Mouse (Mus musculus) CH12.LX (cell line): ENCODE data around the gene Ahnak. TPM values are rescaled to one million over a fixed set of nuclear protein-coding genes. Genes with fewer than 3 reads are reported as not detected.

Experiments
- DNase-seq: peaks from one replicate; pipeline ENCODE4 v3.0.0-alpha.2; 2013; ENCODE audit errors: extremely low read depth
- H3K27ac ChIP-seq: 2 replicates; pipeline ENCODE4 v1.5.1; 2012; ENCODE audit warnings: low read depth, mild to moderate bottlenecking, control low read depth, moderate library complexity; ENCODE audit not compliant: insufficient read depth
- H3K27me3 ChIP-seq: replicated peaks from 2 replicates; pipeline ENCODE3; 2012; ENCODE audit warnings: inconsistent platforms
- H3K36me3 ChIP-seq, 2 experiments: replicated peaks in 1 of 2; 2 replicates each; pipeline versions ENCODE3 to v1.6.1; 2012; ENCODE audit warnings: inconsistent platforms in 1 of 2, low read length in 1 of 2, mild to moderate bottlenecking in 1 of 2, mixed read lengths in 1 of 2, moderate library complexity in 1 of 2; ENCODE audit not compliant: control insufficient read depth in 1 of 2, insufficient read depth in 1 of 2
- H3K4me1 ChIP-seq, 2 experiments: 2 replicates each; pipeline ENCODE4 v1.6.1; 2012; ENCODE audit warnings: inconsistent platforms in 1 of 2, moderate library complexity in 1 of 2; ENCODE audit not compliant: insufficient read depth in 2 of 2, control insufficient read depth in 1 of 2
- H3K4me2 ChIP-seq: 2 replicates; pipeline ENCODE4 v1.6.1; 2012; ENCODE audit warnings: low read depth, mild to moderate bottlenecking, control low read depth; ENCODE audit not compliant: poor library complexity, insufficient read depth, severe bottlenecking
- H3K4me3 ChIP-seq, 3 experiments: fragments of 150-350 bp in 1 of 3; sonication (generic) in 1 of 3; replicated peaks in 1 of 3; 2 replicates each; pipeline versions ENCODE3 to v1.5.1; 2011 to 2012; ENCODE audit warnings: low read depth in 2 of 3, low read length in 2 of 3, mild to moderate bottlenecking in 2 of 3, moderate library complexity in 2 of 3, control low read depth in 1 of 3, improper control_type of control experiment in 1 of 3, inconsistent platforms in 1 of 3, mixed read lengths in 1 of 3; ENCODE audit not compliant: poor library complexity in 1 of 3
- H3K79me2 ChIP-seq: replicated peaks from 2 replicates; pipeline ENCODE4 v1.6.1; 2012; ENCODE audit warnings: mild to moderate bottlenecking, moderate library complexity; ENCODE audit not compliant: control insufficient read depth, poor library complexity, insufficient read depth, severe bottlenecking; ENCODE audit errors: extremely low read depth
- H3K9ac ChIP-seq: 2 replicates; pipeline ENCODE4 v1.6.1; 2012; ENCODE audit warnings: low read depth, mild to moderate bottlenecking, control low read depth, moderate library complexity; ENCODE audit not compliant: insufficient read depth
- H3K9me3 ChIP-seq: replicated peaks from 2 replicates; pipeline ENCODE3; 2012; ENCODE audit warnings: low read length, inconsistent platforms, mixed read lengths
- BHLHE40 ChIP-seq: IDR thresholded peaks from 2 replicates; pipeline ENCODE4 v1.6.1; 2011; ENCODE audit warnings: mild to moderate bottlenecking, low read depth, low read length, improper control_type of control experiment
- CHD1 ChIP-seq: IDR thresholded peaks from 2 replicates; pipeline ENCODE4 v1.6.1; 2012; ENCODE audit warnings: low read depth, low read length, improper control_type of control experiment, inconsistent platforms
- CTCF ChIP-seq, 2 experiments: IDR thresholded peaks in 1 of 2; conservative IDR thresholded peaks in 1 of 2; 2 replicates each; pipeline ENCODE4 v1.5.1; 2011 to 2012; ENCODE audit warnings: low read depth in 2 of 2, low read length in 2 of 2, improper control_type of control experiment in 1 of 2, inconsistent platforms in 1 of 2, mild to moderate bottlenecking in 1 of 2, moderate library complexity in 1 of 2
- E2F4 ChIP-seq: IDR thresholded peaks from 2 replicates; pipeline ENCODE4 v1.6.1; 2011; ENCODE audit warnings: low read depth, low read length, improper control_type of control experiment; ENCODE audit not compliant: insufficient replicate concordance
- ELF1 ChIP-seq: IDR thresholded peaks from 2 replicates; pipeline ENCODE4 v1.6.1; 2014; ENCODE audit warnings: low read depth, mild to moderate bottlenecking, inconsistent platforms, low read length, improper control_type of control experiment
- EP300 ChIP-seq: IDR thresholded peaks from 2 replicates; pipeline ENCODE4 v1.6.1; 2011; ENCODE audit warnings: low read length, improper control_type of control experiment
- ETS1 ChIP-seq: conservative IDR thresholded peaks from 2 replicates; pipeline ENCODE4 v1.6.1; 2012; ENCODE audit warnings: low read depth, mild to moderate bottlenecking, inconsistent platforms, low read length, improper control_type of control experiment, moderate library complexity
- GABPA ChIP-seq: IDR thresholded peaks from 2 replicates; pipeline ENCODE4 v1.6.1; 2012; ENCODE audit warnings: low read depth, low read length, improper control_type of control experiment, inconsistent platforms; ENCODE audit not compliant: insufficient replicate concordance
- HCFC1 ChIP-seq: IDR thresholded peaks from 2 replicates; pipeline ENCODE4 v1.6.1; 2012; ENCODE audit warnings: low read depth, mild to moderate bottlenecking, inconsistent platforms, low read length, improper control_type of control experiment
- IRF4 ChIP-seq: IDR thresholded peaks from 2 replicates; pipeline ENCODE4 v1.6.1; 2014; ENCODE audit warnings: low read depth, mild to moderate bottlenecking, inconsistent platforms, low read length, improper control_type of control experiment
- MAFK ChIP-seq: IDR thresholded peaks from 2 replicates; pipeline ENCODE4 v1.6.1; 2011; ENCODE audit warnings: low read length, improper control_type of control experiment; ENCODE audit not compliant: insufficient replicate concordance
- MAX ChIP-seq: IDR thresholded peaks from 2 replicates; pipeline ENCODE4 v1.6.1; 2011; ENCODE audit warnings: low read length, improper control_type of control experiment
- MEF2A ChIP-seq: IDR thresholded peaks from 2 replicates; pipeline ENCODE4 v1.6.1; 2014; ENCODE audit warnings: low read depth, mild to moderate bottlenecking, inconsistent platforms, low read length, improper control_type of control experiment, borderline replicate concordance
- MYC ChIP-seq: IDR thresholded peaks from 2 replicates; pipeline ENCODE4 v1.6.1; 2011; ENCODE audit warnings: low read depth, mild to moderate bottlenecking, improper control_type of control experiment, low read length
- NELFE ChIP-seq: IDR thresholded peaks from 2 replicates; pipeline ENCODE4 v1.6.1; 2011; ENCODE audit warnings: low read depth, low read length, improper control_type of control experiment
- PAX5 ChIP-seq: IDR thresholded peaks from 2 replicates; pipeline ENCODE4 v1.6.1; 2012; ENCODE audit warnings: low read length, inconsistent platforms, mixed read lengths
- POLR2A ChIP-seq: IDR thresholded peaks from 2 replicates; pipeline ENCODE4 v1.6.1; 2011; ENCODE audit warnings: low read depth, mild to moderate bottlenecking, improper control_type of control experiment, low read length
- POLR2AphosphoS2 ChIP-seq: IDR thresholded peaks from 2 replicates; pipeline ENCODE4 v1.6.1; 2011; ENCODE audit warnings: low read depth, low read length, improper control_type of control experiment
- RAD21 ChIP-seq: IDR thresholded peaks from 2 replicates; pipeline ENCODE4 v1.6.1; 2011; ENCODE audit warnings: low read depth, mild to moderate bottlenecking, low read length, improper control_type of control experiment, moderate library complexity
- RCOR1 ChIP-seq: conservative IDR thresholded peaks from 2 replicates; pipeline ENCODE4 v1.6.1; 2012; ENCODE audit warnings: low read depth, mild to moderate bottlenecking, inconsistent platforms, low read length, improper control_type of control experiment
- SMC3 ChIP-seq: IDR thresholded peaks from 2 replicates; pipeline ENCODE4 v1.6.1; 2011; ENCODE audit warnings: low read depth, low read length, improper control_type of control experiment
- TCF12 ChIP-seq: IDR thresholded peaks from 2 replicates; pipeline ENCODE4 v1.6.1; 2014; ENCODE audit warnings: low read depth, mild to moderate bottlenecking, inconsistent platforms, low read length, improper control_type of control experiment
- UBTF ChIP-seq: IDR thresholded peaks from 2 replicates; pipeline ENCODE4 v1.6.1; 2012; ENCODE audit warnings: low read depth, mild to moderate bottlenecking, inconsistent platforms, low read length, improper control_type of control experiment, moderate library complexity
- USF1 ChIP-seq: IDR thresholded peaks from 2 replicates; pipeline ENCODE4 v1.6.1; 2014; ENCODE audit warnings: low read depth, mild to moderate bottlenecking, inconsistent platforms, low read length, improper control_type of control experiment
- USF2 ChIP-seq: conservative IDR thresholded peaks from 2 replicates; pipeline ENCODE4 v1.6.1; 2011; ENCODE audit warnings: low read depth, low read length, improper control_type of control experiment
- ZMIZ1 ChIP-seq: IDR thresholded peaks from 2 replicates; pipeline ENCODE4 v1.6.1; 2012; ENCODE audit warnings: low read depth, mild to moderate bottlenecking, inconsistent platforms, low read length, improper control_type of control experiment
- ZNF384 ChIP-seq: IDR thresholded peaks from 2 replicates; pipeline ENCODE4 v1.6.1; 2012; ENCODE audit warnings: low read depth, low read length, improper control_type of control experiment, inconsistent platforms
- dilution Hi-C: fragments of 300-500 bp; cut with MboI; formaldehyde crosslinking; loops from 2 replicates; pipeline ENCODE4 v1.14.3; 2020; ENCODE audit warnings: low sequenced_read_pairs; ENCODE audit not compliant: extremely low pct_unique_long_range_greater_than_20kb, extremely low pct_ligation_motif_present
- in situ Hi-C: fragments of 300-500 bp; cut with MboI; formaldehyde crosslinking; loops from 3 replicates; pipeline ENCODE4 v1.14.3; 2019; ENCODE audit warnings: low sequenced_read_pairs, low pct_ligation_motif_present, low pct_unique_long_range_greater_than_20kb, mixed read lengths
- polyA plus RNA-seq: library from polyadenylated mRNA; unstranded; fragments of >175 nt; gene quantifications from 2 replicates; pipeline ENCODE4 v1.2.1, GENCODE M21; 2012; ENCODE audit warnings: low read depth; ENCODE audit not compliant: insufficient read length
- total RNA-seq, 2 experiments: library from RNA; depleted of rRNA; stranded (reverse); fragments of 300-350 nt in 1 of 2; fragments of >200 nt in 1 of 2; gene quantifications; 2 replicates each; pipeline ENCODE4 v1.2.3; 2012 to 2014

Ahnak gene
- total and polyA plus RNA-seq, 3 experiments: 1.7 to 21.7 (median 1.8) TPM

DNA sequence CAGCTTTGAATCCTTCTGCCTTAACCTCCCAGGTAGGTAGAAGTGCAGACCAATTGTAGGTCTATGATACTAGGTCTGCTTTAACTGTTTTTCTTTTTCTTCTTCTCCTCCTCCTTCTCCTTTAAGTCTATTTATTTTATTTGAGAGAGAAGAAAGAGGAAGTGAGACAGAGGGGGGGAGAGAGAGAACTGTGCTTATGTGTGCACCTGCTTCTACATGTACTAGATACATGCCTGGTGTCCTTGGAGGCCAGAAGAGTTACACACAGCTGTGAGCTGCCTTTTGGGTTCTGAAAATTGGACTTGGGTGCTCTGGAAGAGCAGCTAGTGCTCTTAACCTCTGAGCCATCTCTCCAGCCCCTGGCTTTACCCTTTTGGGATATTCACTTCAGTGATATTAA, 52.0 kb downstream of the Ahnak start (continued):
- TF ChIP-seq HCFC1 (0 out of 2 replicates have a peak, but pooled peaks have one; percentile 24), CHD1 (no peak), ELF1 (no peak), UBTF (no peak), MYC (peak; percentile 79), PAX5 (no peak), MEF2A (0 out of 2 replicates have a peak, but pooled peaks have one; percentile 26), EP300 (peak; percentile 98), GABPA (no peak), RAD21 (no peak; the same call in none of the 2 replicates), RCOR1 (peak; percentile 94), POLR2A (no peak), MAX (no peak), ETS1 (peak; percentile 54; the same call in 1 of the 2 replicates), TCF12 (peak; percentile 97), IRF4 (peak; percentile 96), NELFE (no peak)

DNA sequence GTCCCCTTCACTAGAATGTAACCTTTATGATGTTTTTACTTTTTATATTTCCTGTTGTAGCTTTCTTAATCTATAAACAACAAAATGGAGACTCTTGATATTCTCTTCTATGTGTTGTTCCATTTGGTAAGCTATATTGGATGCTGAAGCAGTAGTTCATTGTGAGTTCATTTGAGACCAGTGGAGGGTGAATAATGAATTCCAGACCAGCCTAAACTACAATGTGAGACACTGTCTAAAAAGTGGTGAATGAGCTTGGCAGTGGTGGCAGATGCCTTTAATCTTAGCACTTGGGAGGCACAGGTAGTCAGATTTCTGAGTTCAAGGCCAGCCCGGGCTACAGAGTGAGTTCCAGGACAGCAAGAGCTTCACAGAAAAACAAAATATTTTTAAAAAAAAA, 54.0 kb downstream of the Ahnak start:
- H3K4me3 ChIP-seq: no peak overlapping the region
- no peak for DNase-seq
- H3K79me2 ChIP-seq: no peaks in the 10 kb centered on the region
- H3K4me2 ChIP-seq: no peak overlapping the region
- H3K9ac ChIP-seq: no peak overlapping the region
- TF ChIP-seq MYC (no peak), BHLHE40 (no peak), USF2 (no peak), SMC3 (no peak), RCOR1 (no peak), ELF1 (no peak), POLR2A (no peak), CTCF (conservative IDR thresholded peaks at IDR 0.05 in 1 of 2, IDR thresholded peaks at IDR 0.05 in 1 of 2; ENCODE audit: low read depth in 2 of 2, low read length in 2 of 2) (no peak), IRF4 (no peak), USF1 (no peak), ZNF384 (no peak), POLR2AphosphoS2 (no peak), MEF2A (no peak), MAFK (no peak), ZMIZ1 (no peak), EP300 (no peak), GABPA (no peak), E2F4 (no peak)
- in situ Hi-C loops (no loop called here), dilution Hi-C loops (no loop called here)
- H3K9me3 ChIP-seq: no peaks in the 10 kb centered on the region
- H3K4me1 ChIP-seq: peaks cover 19 to 49% of the 10 kb centered on the region in 2 experiments
- H3K27ac ChIP-seq: no peak overlapping the region
- no peaks in the 10 kb centered on the region for H3K36me3 ChIP-seq
- no peaks in the 10 kb centered on the region for H3K27me3 ChIP-seq
